Mouse (Mus musculus): ENCODE results near the gene Bmt2. TPM values are rescaled to one million over a fixed set of nuclear protein-coding genes. Genes with fewer than 3 reads are reported as not detected.

The Bmt2 gene
- total and polyA plus RNA-seq, 3 experiments, result 12.8 to 59.2 (median 17.6) TPM

Other genes starting within 250 kb of the Bmt2 start
- gene Tmem168, start 69.9 kb downstream of the Bmt2 start, total RNA-seq (2012; rRNA removed), result 35.5 and 36.6 TPM in 2 replicates
- gene Tmem168, start 69.9 kb downstream of the Bmt2 start, total RNA-seq (2014; rRNA removed), result 57.4 and 59.9 TPM in 2 replicates
- gene Tmem168, start 69.9 kb downstream of the Bmt2 start, polyA plus RNA-seq (2012; ENCODE audit: insufficient read length, low read depth), result 27.9 and 30.0 TPM in 2 replicates
- gene Gpr85, start 162.0 kb upstream of the Bmt2 start, total RNA-seq (2012; rRNA removed), result 0.13 and 0.59 TPM in 2 replicates
- gene Gpr85, start 162.0 kb upstream of the Bmt2 start, total RNA-seq (2014; rRNA removed), result 0.35 and 0.46 TPM in 2 replicates
- 0.20 and 0.27 TPM in 2 replicates for gene Gpr85, start 162.0 kb upstream of the Bmt2 start, polyA plus RNA-seq (2012; ENCODE audit: insufficient read length, low read depth)
- 36.9 and 41.3 TPM in 2 replicates for gene 2610001J05Rik, start 193.6 kb upstream of the Bmt2 start, total RNA-seq (2012; rRNA removed)
- gene 2610001J05Rik, start 193.6 kb upstream of the Bmt2 start, total RNA-seq (2014; rRNA removed), result 42.1 and 44.3 TPM in 2 replicates
- gene 2610001J05Rik, start 193.6 kb upstream of the Bmt2 start, polyA plus RNA-seq (2012; ENCODE audit: insufficient read length, low read depth), result 59.3 and 76.2 TPM in 2 replicates